Mouse (Mus musculus) forebrain, embryonic 15.5 days (tissue): ENCODE data around the gene Mylk3. TPM values are rescaled to one million over a fixed set of nuclear protein-coding genes. Genes with fewer than 3 reads are reported as not detected.

Source experiments
- ATAC-seq: fragments of 200-750 bp; cut with Nextera tagmentation; replicated peaks from 2 replicates; pipeline ENCODE4 v1.8.0; 2017; ENCODE audit warnings: mild to moderate bottlenecking, moderate TSS enrichment, moderate library complexity
- H3K27ac ChIP-seq: fragments of 300-500 bp; sonication (generic); replicated peaks from 2 replicates; pipeline ENCODE4 v1.5.1; 2015; ENCODE audit warnings: mild to moderate bottlenecking, inconsistent platforms
- H3K27me3 ChIP-seq: fragments of 300-500 bp; sonication (generic); 2 replicates; pipeline ENCODE4 v1.6.1; 2015; ENCODE audit warnings: inconsistent platforms
- H3K36me3 ChIP-seq: fragments of 300-500 bp; sonication (generic); 2 replicates; pipeline ENCODE4 v1.6.1; 2015; ENCODE audit warnings: mild to moderate bottlenecking, inconsistent platforms
- H3K4me1 ChIP-seq: fragments of 300-500 bp; sonication (generic); 2 replicates; pipeline ENCODE4 v1.6.1; 2015; ENCODE audit warnings: inconsistent platforms
- H3K4me2 ChIP-seq: fragments of 300-500 bp; sonication (generic); replicated peaks from 2 replicates; pipeline ENCODE4 v1.6.1; 2015; ENCODE audit warnings: mild to moderate bottlenecking, inconsistent platforms
- H3K4me3 ChIP-seq: fragments of 300-500 bp; sonication (generic); 2 replicates; pipeline ENCODE4 v1.5.1; 2015; ENCODE audit warnings: mild to moderate bottlenecking, inconsistent platforms
- H3K9ac ChIP-seq: fragments of 300-500 bp; sonication (generic); replicated peaks from 2 replicates; pipeline ENCODE4 v1.6.1; 2015; ENCODE audit warnings: mild to moderate bottlenecking, inconsistent platforms
- H3K9me3 ChIP-seq: fragments of 300-500 bp; sonication (generic); 2 replicates; pipeline ENCODE4 v1.6.1; 2016; ENCODE audit warnings: inconsistent platforms
- WGBS: fragments of 180-500 bp; shearing (Covaris S2); methylation state at CpG from one replicate; pipeline ENCODE4 v1.1.7; 2015; ENCODE audit warnings: mixed read lengths; 5-methylcytosine and 5-hydroxymethylcytosine counted together
- polyA plus RNA-seq: library from polyadenylated mRNA; unstranded; fragments of >200 nt; fragmentation: Nextera tagmentation; extraction: Ambion mirVana; gene quantifications from 2 replicates; pipeline ENCODE4 v1.2.1, GENCODE M21; 2015

Mylk3 gene
- polyA plus RNA-seq, 1 experiment from 2014 or later = 0.51 TPM

- Histone ChIP-seq H3K4me1 (no peaks in the 10 kb centered on the region), H3K9ac (no peak overlapping the region), H3K27me3 (no peaks in the 10 kb centered on the region), H3K36me3 (no peaks in the 10 kb centered on the region), H3K9me3 (no peaks in the 10 kb centered on the region), H3K4me2 (no peak overlapping the region), H3K27ac (no peak overlapping the region), H3K4me3 (no peak overlapping the region)
- ATAC-seq = no peak
- 32% methylated on average over 2 of the region's 2 CpGs for WGBS
Measured at GRCm38 (mm10) chr8:85379142-85379781, 6.9 kb downstream of the Mylk3 start.

GRCm38 (mm10) chr8:85376516-85376915, 9.6 kb downstream of the Mylk3 start:
- Histone ChIP-seq H3K4me1 (no peaks in the 10 kb centered on the region), H3K27me3 (no peaks in the 10 kb centered on the region), H3K9me3 (no peaks in the 10 kb centered on the region), H3K9ac (no peak overlapping the region), H3K4me3 (no peak overlapping the region), H3K36me3 (no peaks in the 10 kb centered on the region), H3K27ac (no peak overlapping the region), H3K4me2 (no peak overlapping the region)
- ATAC-seq = no peak
- WGBS = 61% methylated on average over 3 of the region's 3 CpGs

GRCm38 (mm10) chr8:85374286-85374685, 11.9 kb downstream of the Mylk3 start:
- H3K27ac ChIP-seq = no peak overlapping the region
- H3K4me3 ChIP-seq = no peak overlapping the region
- no peaks in the 10 kb centered on the region for H3K9me3 ChIP-seq
- H3K4me2 ChIP-seq = no peak overlapping the region
- H3K4me1 ChIP-seq = no peaks in the 10 kb centered on the region
- 60% methylated on average over 4 of the region's 4 CpGs for WGBS
- no peak for ATAC-seq
- no peak overlapping the region for H3K9ac ChIP-seq
- no peaks in the 10 kb centered on the region for H3K27me3 ChIP-seq
- no peaks in the 10 kb centered on the region for H3K36me3 ChIP-seq

GRCm38 (mm10) chr8:85373435-85374039, 12.6 kb downstream of the Mylk3 start:
- H3K27ac ChIP-seq = no peak overlapping the region
- no peak overlapping the region for H3K4me3 ChIP-seq
- no peaks in the 10 kb centered on the region for H3K4me1 ChIP-seq
- no peak overlapping the region for H3K9ac ChIP-seq
- no peaks in the 10 kb centered on the region for H3K9me3 ChIP-seq
- no peak for ATAC-seq
- H3K4me2 ChIP-seq = no peak overlapping the region
- no peaks in the 10 kb centered on the region for H3K27me3 ChIP-seq
- no peaks in the 10 kb centered on the region for H3K36me3 ChIP-seq
- 59% methylated on average over 5 of the region's 5 CpGs for WGBS

DNA sequence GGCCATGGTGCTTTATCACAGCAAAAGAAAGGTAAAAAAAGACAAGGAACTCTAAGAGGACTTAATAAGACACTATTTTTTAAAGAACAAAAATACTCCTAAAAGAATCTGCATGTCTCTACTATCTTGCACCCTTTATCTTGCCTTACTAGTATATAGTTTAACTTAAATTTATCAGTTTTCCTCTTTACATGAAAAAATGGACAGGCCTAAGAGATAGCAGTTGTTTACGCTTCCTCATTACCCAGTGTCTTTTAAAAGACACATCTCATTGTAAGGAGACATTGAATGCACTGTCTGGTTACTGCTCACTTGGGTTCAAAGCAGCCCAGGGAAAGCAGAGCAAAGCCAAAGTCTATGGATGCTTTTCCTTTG, 13.7 kb downstream of the Mylk3 start:
- Histone ChIP-seq H3K4me2 (no peak overlapping the region), H3K27me3 (no peaks in the 10 kb centered on the region), H3K4me1 (no peaks in the 10 kb centered on the region), H3K9ac (no peak overlapping the region), H3K27ac (no peak overlapping the region), H3K4me3 (no peak overlapping the region), H3K36me3 (no peaks in the 10 kb centered on the region), H3K9me3 (no peaks in the 10 kb centered on the region)
- WGBS = 98% methylated on average over 1 of the region's 1 CpGs
- no peak for ATAC-seq

GRCm38 (mm10) chr8:85371736-85372464, 14.2 kb downstream of the Mylk3 start:
- 84% methylated on average over 5 of the region's 5 CpGs for WGBS
- Histone ChIP-seq H3K4me3 (no peak overlapping the region), H3K27ac (no peak overlapping the region), H3K4me2 (no peak overlapping the region), H3K36me3 (no peaks in the 10 kb centered on the region), H3K9me3 (no peaks in the 10 kb centered on the region), H3K9ac (no peak overlapping the region), H3K4me1 (no peaks in the 10 kb centered on the region), H3K27me3 (no peaks in the 10 kb centered on the region)
- ATAC-seq = no peak

DNA sequence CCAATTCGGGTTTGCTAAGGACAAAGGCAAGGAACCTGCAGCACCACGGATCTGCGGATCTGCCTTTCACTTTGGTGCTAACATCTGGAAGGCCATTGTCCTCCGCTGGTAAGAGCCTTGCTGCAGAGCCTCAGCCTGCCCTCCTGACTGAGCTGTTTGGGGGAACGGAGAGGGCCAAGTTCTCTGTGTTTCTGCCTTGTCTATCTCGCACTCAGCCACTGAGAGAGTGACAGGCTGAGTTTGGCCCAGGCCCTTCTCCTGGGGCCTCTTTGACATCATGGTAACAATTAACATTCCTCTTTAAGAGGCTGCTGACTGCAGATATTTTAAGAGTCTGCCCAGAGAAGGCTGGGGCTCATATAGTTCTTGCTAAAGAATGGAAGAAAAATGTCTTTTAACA, 21.0 kb downstream of the Mylk3 start:
- no peaks in the 10 kb centered on the region for H3K9me3 ChIP-seq
- ATAC-seq = no peak
- no peaks in the 10 kb centered on the region for H3K27me3 ChIP-seq
- H3K4me1 ChIP-seq = no peaks in the 10 kb centered on the region
- 55% methylated on average over 6 of the region's 6 CpGs for WGBS
- H3K36me3 ChIP-seq = no peaks in the 10 kb centered on the region
- no peak overlapping the region for H3K4me2 ChIP-seq
- no peak overlapping the region for H3K4me3 ChIP-seq
- no peak overlapping the region for H3K27ac ChIP-seq
- H3K9ac ChIP-seq = no peak overlapping the region

- H3K9ac ChIP-seq = no peak overlapping the region
- H3K4me2 ChIP-seq = no peak overlapping the region
- H3K9me3 ChIP-seq = no peaks in the 10 kb centered on the region
- 90% methylated on average over 11 of the region's 11 CpGs for WGBS
- no peak for ATAC-seq
- H3K27me3 ChIP-seq = no peaks in the 10 kb centered on the region
- H3K36me3 ChIP-seq = no peaks in the 10 kb centered on the region
- H3K4me3 ChIP-seq = no peak overlapping the region
- H3K4me1 ChIP-seq = no peaks in the 10 kb centered on the region
- H3K27ac ChIP-seq = no peak overlapping the region
Measured at GRCm38 (mm10) chr8:85364628-85365027, 21.5 kb downstream of the Mylk3 start.

GRCm38 (mm10) chr8:85363406-85363805, 22.7 kb downstream of the Mylk3 start:
- no peaks in the 10 kb centered on the region for H3K36me3 ChIP-seq
- no peak for ATAC-seq
- no peak overlapping the region for H3K27ac ChIP-seq
- H3K9me3 ChIP-seq = no peaks in the 10 kb centered on the region
- WGBS = 65% methylated on average over 6 of the region's 6 CpGs
- no peaks in the 10 kb centered on the region for H3K4me1 ChIP-seq
- no peak overlapping the region for H3K4me2 ChIP-seq
- no peak overlapping the region for H3K4me3 ChIP-seq
- no peak overlapping the region for H3K9ac ChIP-seq
- H3K27me3 ChIP-seq = no peaks in the 10 kb centered on the region

- Histone ChIP-seq H3K27ac (no peak overlapping the region), H3K27me3 (no peaks in the 10 kb centered on the region), H3K4me3 (no peak overlapping the region), H3K4me1 (no peaks in the 10 kb centered on the region), H3K9ac (no peak overlapping the region), H3K9me3 (no peaks in the 10 kb centered on the region), H3K36me3 (no peaks in the 10 kb centered on the region), H3K4me2 (no peak overlapping the region)
- ATAC-seq = no peak
- WGBS = 84% methylated on average over 4 of the region's 4 CpGs
Measured at GRCm38 (mm10) chr8:85362211-85362610, 23.9 kb downstream of the Mylk3 start.

DNA sequence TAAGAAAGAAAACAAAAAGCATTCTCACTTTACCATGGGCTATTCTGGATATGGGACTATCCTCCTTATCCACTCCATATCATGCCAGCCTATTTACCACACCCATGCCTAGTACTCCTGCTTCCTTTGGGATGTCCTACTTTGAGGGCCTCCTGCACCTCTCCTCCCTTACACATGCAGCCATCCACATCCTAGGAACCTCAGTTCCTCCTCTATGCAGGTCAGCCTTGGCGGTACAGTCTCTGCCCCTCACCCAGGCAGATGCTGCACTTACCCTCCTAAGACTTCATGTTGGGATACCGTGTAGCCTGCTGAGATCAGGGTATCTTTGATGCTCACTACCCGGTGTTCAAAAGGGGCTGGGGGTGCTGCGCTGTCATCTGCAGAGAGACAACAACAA, 32.9 kb downstream of the Mylk3 start:
- H3K4me3 ChIP-seq = no peak overlapping the region
- H3K4me1 ChIP-seq = no peaks in the 10 kb centered on the region
- H3K9ac ChIP-seq = no peak overlapping the region
- 91% methylated on average over 4 of the region's 4 CpGs for WGBS
- no peaks in the 10 kb centered on the region for H3K9me3 ChIP-seq
- H3K4me2 ChIP-seq = no peak overlapping the region
- H3K36me3 ChIP-seq = no peaks in the 10 kb centered on the region
- no peak for ATAC-seq
- H3K27me3 ChIP-seq = no peaks in the 10 kb centered on the region
- H3K27ac ChIP-seq = no peak overlapping the region

GRCm38 (mm10) chr8:85339871-85340573, 46.1 kb downstream of the Mylk3 start:
- Histone ChIP-seq H3K9me3 (no peaks in the 10 kb centered on the region), H3K36me3 (no peaks in the 10 kb centered on the region), H3K4me2 (no peak overlapping the region), H3K9ac (no peak overlapping the region), H3K27me3 (no peaks in the 10 kb centered on the region), H3K4me1 (no peaks in the 10 kb centered on the region), H3K27ac (no peak overlapping the region), H3K4me3 (no peak overlapping the region)
- no peak for ATAC-seq
- 68% methylated on average over 5 of the region's 5 CpGs for WGBS
